Mouse (Mus musculus) neural tube, embryonic 13.5 days (tissue): ENCODE measurements around the gene Sin3a. TPM values are rescaled to one million over a fixed set of nuclear protein-coding genes. Genes with fewer than 3 reads are reported as not detected.
A peak's percentile ranks its signal among the peaks of the same experiment; 100 is the strongest.

Experiments used
- ATAC-seq: fragments of 200-750 bp; cut with Nextera tagmentation; 2 replicates; pipeline ENCODE4 v1.8.0; 2017; ENCODE audit warnings: low read depth, mild to moderate bottlenecking, moderate TSS enrichment, moderate library complexity
- H3K27ac ChIP-seq: fragments of 300-500 bp; sonication (generic); replicated peaks from 2 replicates; pipeline ENCODE4 v1.5.1; 2015; ENCODE audit warnings: moderate library complexity, mild to moderate bottlenecking, inconsistent platforms
- H3K27me3 ChIP-seq: fragments of 300-500 bp; sonication (generic); 2 replicates; pipeline ENCODE4 v1.6.1; 2015; ENCODE audit warnings: mild to moderate bottlenecking, inconsistent platforms
- H3K36me3 ChIP-seq: fragments of 300-500 bp; sonication (generic); 2 replicates; pipeline ENCODE4 v1.6.1; 2015; ENCODE audit warnings: mild to moderate bottlenecking, inconsistent platforms
- H3K4me1 ChIP-seq: fragments of 300-500 bp; sonication (generic); replicated peaks from 2 replicates; pipeline ENCODE4 v1.6.1; 2015; ENCODE audit warnings: inconsistent platforms
- H3K4me2 ChIP-seq: fragments of 300-500 bp; sonication (generic); 2 replicates; pipeline ENCODE4 v1.6.1; 2015; ENCODE audit warnings: inconsistent platforms, mild to moderate bottlenecking, moderate library complexity
- H3K4me3 ChIP-seq: fragments of 300-500 bp; sonication (generic); 2 replicates; pipeline ENCODE4 v1.5.1; 2015; ENCODE audit warnings: mild to moderate bottlenecking, inconsistent platforms
- H3K9ac ChIP-seq: fragments of 300-500 bp; sonication (generic); 2 replicates; pipeline ENCODE4 v1.6.1; 2015; ENCODE audit warnings: moderate library complexity, mild to moderate bottlenecking, inconsistent platforms
- H3K9me3 ChIP-seq: fragments of 300-500 bp; sonication (generic); 2 replicates; pipeline ENCODE4 v1.6.1; 2016; ENCODE audit warnings: inconsistent platforms
- WGBS: fragments of 180-500 bp; shearing (Covaris S2); methylation state at CpG from one replicate; pipeline ENCODE4 v1.1.7; 2015; 5-methylcytosine and 5-hydroxymethylcytosine counted together
- polyA plus RNA-seq: library from polyadenylated mRNA; unstranded; fragments of >200 nt; fragmentation: Nextera tagmentation; extraction: Ambion mirVana; gene quantifications from 2 replicates; pipeline ENCODE4 v1.2.1, GENCODE M21; 2015

The Sin3a gene
- polyA plus RNA-seq, 1 experiment from 2014 or later, result 23.0 TPM

DNA sequence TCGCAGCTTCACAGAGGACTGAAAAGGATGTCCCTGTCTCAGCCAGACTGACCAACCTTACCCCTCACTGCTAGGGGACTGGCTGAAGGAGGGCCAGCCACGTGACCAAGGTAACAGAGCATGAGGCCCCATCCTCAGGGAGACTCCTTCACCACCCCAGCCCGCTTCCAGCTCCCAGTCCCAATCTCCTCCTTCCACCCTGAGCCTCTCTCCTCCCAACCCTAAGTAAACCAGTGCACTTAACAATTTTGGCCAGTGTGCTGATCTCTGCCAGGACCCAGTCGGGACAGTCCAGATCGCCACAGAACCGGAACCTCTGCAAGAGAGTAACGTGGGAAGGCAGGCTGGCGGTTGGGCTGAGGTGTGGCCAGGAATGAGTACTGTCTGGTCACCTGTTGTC lies 85.0 kb downstream of the Sin3a start:
- ATAC-seq, result no peak
- 87% methylated on average over 8 of the region's 8 CpGs for WGBS
- Histone ChIP-seq H3K27ac (no peak overlapping the region), H3K9ac (no peak overlapping the region), H3K4me3 (peak overlapping the region; percentile 94; the same call in 1 of the 2 replicates), H3K27me3 (peaks cover 6% of the 10 kb centered on the region; the same call in 1 of the 2 replicates), H3K4me2 (peak overlapping the region; percentile 95), H3K9me3 (no peaks in the 10 kb centered on the region), H3K36me3 (peaks cover 11% of the 10 kb centered on the region), H3K4me1 (peaks cover 27% of the 10 kb centered on the region)

DNA sequence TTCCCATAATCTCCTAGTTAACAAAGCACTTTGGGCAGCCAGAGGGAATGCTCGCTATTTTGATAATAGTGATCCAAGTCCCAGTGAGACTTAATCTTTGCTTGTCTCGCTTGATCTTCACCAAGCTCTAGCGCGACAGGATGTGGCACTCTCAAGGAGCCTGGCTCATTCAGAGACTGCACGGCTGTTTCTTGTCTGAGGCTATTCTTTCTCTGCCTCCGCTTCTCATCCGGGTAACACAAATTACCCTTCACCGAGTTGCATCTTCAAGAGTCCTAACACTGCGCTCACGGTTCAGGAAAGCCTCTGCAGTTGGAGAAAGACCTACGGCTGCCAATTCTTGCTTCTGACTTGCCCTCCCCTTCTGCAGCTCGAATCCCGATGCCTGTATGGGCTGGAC lies 85.7 kb downstream of the Sin3a start:
- no peak; the same call in 1 of the 2 replicates for ATAC-seq
- Histone ChIP-seq H3K36me3 (peaks cover 11% of the 10 kb centered on the region), H3K9me3 (no peaks in the 10 kb centered on the region), H3K27ac (peak overlapping the region; percentile 69; the same call in 1 of the 2 replicates), H3K4me1 (peaks cover 27% of the 10 kb centered on the region), H3K4me3 (peak overlapping the region; percentile 94), H3K27me3 (peaks cover 6% of the 10 kb centered on the region; the same call in 1 of the 2 replicates), H3K4me2 (peak overlapping the region; percentile 95), H3K9ac (peak overlapping the region; percentile 89)
- 31% methylated on average over 13 of the region's 13 CpGs for WGBS

DNA sequence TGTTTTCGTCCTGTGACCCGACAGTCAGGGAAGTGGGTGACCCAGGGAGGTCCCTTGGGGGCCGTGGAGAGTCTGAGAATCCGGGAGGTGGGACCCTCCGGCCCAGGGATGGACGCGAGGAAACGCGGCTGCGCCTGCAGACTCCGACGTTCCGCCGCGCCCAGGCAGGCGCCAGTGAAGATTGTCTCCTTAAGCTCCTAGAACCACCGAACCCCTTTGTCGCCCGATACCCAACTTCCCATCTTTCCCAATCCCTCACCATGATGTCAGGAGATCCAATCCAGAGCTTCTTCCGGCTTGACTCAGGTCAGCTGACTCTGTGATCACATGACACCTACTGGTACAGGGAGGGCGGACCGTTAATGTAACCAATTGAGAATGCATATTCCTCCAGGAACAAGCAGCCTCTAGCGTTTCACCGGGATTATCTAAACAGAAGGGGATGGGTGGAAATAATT lies 86.2 kb downstream of the Sin3a start, which contains the start of gene Commd4:
Gene Commd4, minus strand, starts transcription at position 319 of the 458 bp plus-strand sequence.
- Histone ChIP-seq H3K4me1 (peaks cover 27% of the 10 kb centered on the region), H3K4me2 (peak within 1 kb of the TSS; percentile 95), H3K36me3 (peaks cover 11% of the 10 kb centered on the region), H3K4me3 (peak within 1 kb of the TSS; percentile 94), H3K27me3 (peaks cover 6% of the 10 kb centered on the region; the same call in 1 of the 2 replicates), H3K9me3 (no peaks in the 10 kb centered on the region), H3K27ac (peak within 1 kb of the TSS; percentile 69), H3K9ac (peak within 1 kb of the TSS; percentile 89)
- WGBS, result under 1% methylated on average over 24 of the region's 24 CpGs
- peak; percentile 91 for ATAC-seq

DNA sequence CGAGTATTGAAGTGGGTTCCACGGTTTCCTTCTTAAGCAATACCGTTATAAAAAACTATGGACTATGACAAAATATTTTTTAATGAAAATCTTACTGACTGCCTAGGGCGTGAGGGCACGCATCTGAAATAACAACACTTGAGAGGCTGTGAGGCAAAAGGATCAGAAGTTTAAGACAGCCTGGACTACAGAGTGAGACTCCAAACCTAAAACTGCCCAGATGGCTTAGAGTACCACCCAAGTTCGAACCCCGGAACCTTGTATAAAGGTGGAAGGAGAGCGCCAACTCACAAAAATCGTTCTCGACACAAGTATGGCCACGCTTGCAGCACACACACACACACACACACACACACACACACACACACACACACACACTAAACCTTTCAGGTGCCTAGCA lies 86.7 kb downstream of the Sin3a start:
- peaks cover 11% of the 10 kb centered on the region for H3K36me3 ChIP-seq
- H3K27me3 ChIP-seq, result peaks cover 6% of the 10 kb centered on the region; the same call in 1 of the 2 replicates
- peak overlapping the region; percentile 89 for H3K9ac ChIP-seq
- H3K4me3 ChIP-seq, result peak overlapping the region; percentile 94
- peak; percentile 19; the same call in 1 of the 2 replicates for ATAC-seq
- WGBS, result 38% methylated on average over 11 of the region's 11 CpGs
- H3K4me2 ChIP-seq, result peak overlapping the region; percentile 95
- peaks cover 27% of the 10 kb centered on the region for H3K4me1 ChIP-seq
- no peaks in the 10 kb centered on the region for H3K9me3 ChIP-seq
- H3K27ac ChIP-seq, result peak overlapping the region; percentile 46

DNA sequence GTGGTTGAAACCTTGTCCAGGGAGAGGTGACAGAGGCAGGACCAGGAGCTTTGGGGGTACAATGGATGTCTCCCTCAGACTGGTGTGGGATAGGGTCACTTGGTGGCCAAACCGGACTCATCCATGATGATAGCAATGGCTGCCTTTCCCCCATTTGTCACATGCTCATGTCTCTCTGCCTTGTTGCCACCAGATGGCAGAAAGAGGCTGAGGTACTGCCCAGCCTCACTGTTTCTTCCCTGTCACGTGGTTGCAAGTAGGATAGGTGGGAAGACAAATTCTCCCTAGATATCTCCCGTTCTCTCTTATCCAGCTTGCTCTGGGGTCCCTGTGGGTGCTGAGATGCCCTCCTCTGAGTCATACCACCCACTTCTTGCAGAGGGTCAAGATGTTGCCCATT lies 90.7 kb downstream of the Sin3a start:
- WGBS, result 20% methylated on average over 3 of the region's 3 CpGs
- no peak for ATAC-seq

DNA sequence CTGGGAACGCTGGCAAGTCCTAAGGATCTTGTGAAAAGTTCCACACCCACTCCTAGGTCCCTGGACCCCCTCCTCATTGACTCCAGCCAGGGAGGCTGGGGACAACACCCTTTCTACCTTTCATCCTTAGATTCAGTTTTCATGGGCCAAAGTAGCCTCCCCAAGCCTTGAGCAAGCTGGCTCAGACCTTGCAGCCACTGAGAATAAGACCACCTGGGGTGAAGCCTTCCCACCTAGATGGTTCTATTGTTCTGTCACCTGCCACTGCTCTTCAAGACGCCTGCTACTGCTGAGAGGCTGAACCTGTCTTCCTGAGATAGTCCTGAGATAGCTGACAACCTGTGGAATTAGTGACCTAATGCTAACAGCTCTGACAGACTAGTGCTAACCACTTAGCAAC lies 91.3 kb downstream of the Sin3a start:
- no peak overlapping the region for H3K4me2 ChIP-seq
- H3K27me3 ChIP-seq, result peaks cover 6% of the 10 kb centered on the region; the same call in 1 of the 2 replicates
- H3K4me3 ChIP-seq, result no peak overlapping the region
- no peak overlapping the region for H3K27ac ChIP-seq
- no peak overlapping the region for H3K9ac ChIP-seq
- no peaks in the 10 kb centered on the region for H3K9me3 ChIP-seq
- H3K4me1 ChIP-seq, result peaks cover 5% of the 10 kb centered on the region; the same call in 1 of the 2 replicates
- no peak for ATAC-seq
- no peaks in the 10 kb centered on the region for H3K36me3 ChIP-seq
- WGBS, result 32% methylated on average over 2 of the region's 2 CpGs

More for the DNA sequence above, 90.7 kb downstream of the Sin3a start:
- peaks cover 6% of the 10 kb centered on the region; the same call in 1 of the 2 replicates for H3K27me3 ChIP-seq
- no peaks in the 10 kb centered on the region for H3K36me3 ChIP-seq
- no peak overlapping the region for H3K4me3 ChIP-seq
- H3K4me1 ChIP-seq, result peaks cover 9% of the 10 kb centered on the region
- H3K27ac ChIP-seq, result no peak overlapping the region
- no peak overlapping the region for H3K9ac ChIP-seq
- no peak overlapping the region for H3K4me2 ChIP-seq
- H3K9me3 ChIP-seq, result no peaks in the 10 kb centered on the region

DNA sequence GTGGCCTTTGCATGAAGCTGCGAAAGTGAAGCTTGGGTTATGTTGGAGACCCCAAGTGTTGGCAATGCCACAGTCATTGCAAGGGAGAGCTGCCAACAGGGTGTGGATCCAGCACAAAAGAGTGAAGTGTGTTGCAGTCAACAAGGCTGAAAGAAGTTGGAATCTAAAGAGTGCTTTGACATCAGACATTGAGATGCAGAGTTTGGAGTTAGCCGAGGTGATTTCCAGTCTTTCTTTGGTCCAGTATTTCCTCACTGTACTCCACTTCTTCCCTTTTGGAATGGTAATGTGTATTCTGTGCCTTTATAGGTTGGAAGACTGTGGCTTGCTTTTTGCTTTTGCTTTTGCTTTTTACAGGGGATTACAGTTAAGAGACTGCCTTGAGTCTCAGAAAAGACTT lies 94.3 kb downstream of the Sin3a start:
- no peaks in the 10 kb centered on the region for H3K9me3 ChIP-seq
- 94% methylated on average over 2 of the region's 2 CpGs for WGBS
- H3K4me1 ChIP-seq, result no peaks in the 10 kb centered on the region
- H3K4me3 ChIP-seq, result no peak overlapping the region
- no peak overlapping the region for H3K4me2 ChIP-seq
- H3K9ac ChIP-seq, result no peak overlapping the region
- no peaks in the 10 kb centered on the region for H3K36me3 ChIP-seq
- no peaks in the 10 kb centered on the region for H3K27me3 ChIP-seq
- no peak for ATAC-seq
- H3K27ac ChIP-seq, result no peak overlapping the region

DNA sequence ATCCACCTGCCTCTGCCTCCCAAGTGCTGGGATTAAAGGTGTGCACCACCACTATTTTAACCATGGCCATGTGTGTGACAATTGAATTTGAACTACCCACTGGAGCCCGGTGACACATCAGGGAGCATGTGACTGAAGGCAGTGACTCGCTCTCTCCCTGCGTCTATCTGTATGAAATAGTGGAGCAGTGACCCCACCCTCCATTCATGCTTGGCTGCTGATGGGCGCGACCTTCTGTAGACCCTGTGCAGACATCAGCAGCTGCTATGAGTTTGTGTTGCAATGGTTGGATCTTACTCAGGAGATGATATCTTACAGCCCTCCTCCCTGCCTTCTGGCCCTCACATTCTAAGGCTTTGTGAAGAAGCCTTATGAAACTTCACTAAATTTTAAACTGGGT lies 96.6 kb downstream of the Sin3a start:
- Histone ChIP-seq H3K9ac (no peak overlapping the region), H3K27me3 (no peaks in the 10 kb centered on the region), H3K4me2 (no peak overlapping the region), H3K4me3 (no peak overlapping the region), H3K4me1 (no peaks in the 10 kb centered on the region), H3K36me3 (no peaks in the 10 kb centered on the region), H3K27ac (no peak overlapping the region), H3K9me3 (no peaks in the 10 kb centered on the region)
- ATAC-seq, result no peak
- 83% methylated on average over 5 of the region's 5 CpGs for WGBS

Other genes starting within 250 kb of the Sin3a start
- gene Odf3l1, start 207.4 kb upstream of the Sin3a start, polyA plus RNA-seq, result 0.28 TPM in 1 of 2 replicates, not detected in the other
- 6.0 and 6.5 TPM in 2 replicates for gene Cspg4, start 207.0 kb upstream of the Sin3a start, polyA plus RNA-seq
- 2.9 TPM in 2 replicates for gene Snx33, start 143.7 kb upstream of the Sin3a start, polyA plus RNA-seq
- gene Imp3, start 134.6 kb upstream of the Sin3a start, polyA plus RNA-seq, result 80.2 and 85.5 TPM in 2 replicates
- 28.7 and 29.0 TPM in 2 replicates for gene Snupn, start 121.2 kb upstream of the Sin3a start, polyA plus RNA-seq
- 24.4 and 25.3 TPM in 2 replicates for gene Ptpn9, start 77.1 kb upstream of the Sin3a start, polyA plus RNA-seq
- 55.8 and 77.2 TPM in 2 replicates for gene Man2c1, start 58.6 kb downstream of the Sin3a start, polyA plus RNA-seq
- gene Neil1, start 76.3 kb downstream of the Sin3a start, polyA plus RNA-seq, result 8.5 and 9.8 TPM in 2 replicates
- 140 and 156 TPM in 2 replicates for gene Commd4, start 86.3 kb downstream of the Sin3a start, polyA plus RNA-seq
- gene Trcg1, start 164.5 kb downstream of the Sin3a start, polyA plus RNA-seq, result not detected in 2 replicates
- gene 1700017B05Rik, start 190.6 kb downstream of the Sin3a start, polyA plus RNA-seq, result 4.4 and 6.0 TPM in 2 replicates